ENCODE assay signal across 10 mouse cellular contexts in genomic region chr11:75534286-75535033, GRCm38 (mm10). TPM values are rescaled to one million over a fixed set of nuclear protein-coding genes. Genes with fewer than 3 reads are reported as not detected.
DNase-seq lines count a peak whose midpoint lies in the region; ATAC-seq and TF ChIP-seq lines count a peak whose summit lies in the region.
"Had no signal": no experiment of that assay in that cellular context is flagged by ENCODE, and none has a peak within 500 bp of the region (broad histone marks: within the 10 kb centered on the region; RNA-seq: fewer than 3 reads in every experiment).

No protein-coding gene starts in this region.

- H3K4me2 ChIP-seq in hindbrain, embryonic 11.5 days (replicated peaks; ENCODE audit: low read depth, low read length) = no peak overlapping the region

- no peaks in the 10 kb centered on the region for H3K36me3 ChIP-seq in hindbrain, embryonic 10.5 days
- no peaks in the 10 kb centered on the region for H3K36me3 ChIP-seq in hindbrain, embryonic 11.5 days (ENCODE audit: control insufficient read depth, insufficient read depth, low read length)
- H3K36me3 ChIP-seq in MEL (ENCODE audit: control insufficient read depth in 1 of 2, insufficient read depth in 2 of 2, low read length in 2 of 2) = peaks cover 0 to 39% of the 10 kb centered on the region in 2 experiments; a peak in 2 of 4 replicates

- 0 out of 2 replicates have a peak, but pooled peaks cover 8% of the 10 kb centered on the region for H3K27me3 ChIP-seq in hindbrain, embryonic 10.5 days (ENCODE audit: insufficient read depth, poor library complexity, severe bottlenecking)
- H3K27me3 ChIP-seq in hindbrain, embryonic 11.5 days (ENCODE audit: control insufficient read depth, insufficient read depth, low read length) = no peaks in the 10 kb centered on the region
- H3K27me3 ChIP-seq in MEL (ENCODE audit: control insufficient read depth in 1 of 2, insufficient read depth in 2 of 2, low read length in 2 of 2) = no peaks in the 10 kb centered on the region
- H3K27me3 ChIP-seq: Patski had no signal

- H3K4me1 ChIP-seq in hindbrain, embryonic 10.5 days (replicated peaks) = peaks cover 56% of the 10 kb centered on the region
- H3K4me1 ChIP-seq in hindbrain, embryonic 11.5 days (replicated peaks; ENCODE audit: control insufficient read depth, insufficient read depth, low read length) = peaks cover 7% of the 10 kb centered on the region
- H3K4me1 ChIP-seq in MEL (ENCODE audit: control insufficient read depth in 1 of 2, insufficient read depth in 2 of 2, low read length in 2 of 2) = peaks cover 9 to 52% of the 10 kb centered on the region in 2 experiments

- no peak for TF ChIP-seq CTCF in MEL (IDR thresholded peaks at IDR 0.05 in 2 of 3, conservative IDR thresholded peaks at IDR 0.05 in 1 of 3; ENCODE audit: control insufficient read depth in 1 of 3, insufficient read depth in 1 of 3, low read depth in 2 of 3, low read length in 3 of 3, poor library complexity in 1 of 3, severe bottlenecking in 1 of 3)

- H3K27ac ChIP-seq in hindbrain, embryonic 10.5 days = 0 out of 2 replicates have a peak overlapping the region, but pooled peaks have one; percentile 16
- no peak overlapping the region for H3K27ac ChIP-seq in hindbrain, embryonic 11.5 days (ENCODE audit: low read depth, low read length)
- peak overlapping the region; percentile 13; the same call in 1 of the 2 replicates for H3K27ac ChIP-seq in MEL (ENCODE audit: control insufficient read depth, low read depth, low read length)

- no peak overlapping the region for H3K9ac ChIP-seq in hindbrain, embryonic 11.5 days (ENCODE audit: low read depth, low read length)
- H3K9ac ChIP-seq in MEL (ENCODE audit: control insufficient read depth, low read depth, low read length, poor library complexity, severe bottlenecking) = 0 out of 2 replicates have a peak overlapping the region, but pooled peaks have one; percentile 6

- no peak for ATAC-seq in hindbrain, embryonic 11.5 days (ENCODE audit: low FRiP score)
- ATAC-seq: Patski had no signal

- TF ChIP-seq EP300 in MEL (IDR thresholded peaks at IDR 0.05; ENCODE audit: low read depth in 1 of 2, low read length in 2 of 2) = peak in 1 of 2 experiments; percentile 47; a peak in 1 of 4 replicates

- no peak for TF ChIP-seq POLR2A in MEL (IDR thresholded peaks at IDR 0.05; ENCODE audit: control insufficient read depth in 1 of 2, insufficient read depth in 1 of 2, low read depth in 1 of 2, low read length in 2 of 2, poor library complexity in 1 of 2)

- H3K9me3 ChIP-seq in hindbrain, embryonic 10.5 days = no peaks in the 10 kb centered on the region
- no peaks in the 10 kb centered on the region for H3K9me3 ChIP-seq in hindbrain, embryonic 11.5 days (ENCODE audit: control insufficient read depth, low read length)
- no peaks in the 10 kb centered on the region for H3K9me3 ChIP-seq in MEL (replicated peaks; ENCODE audit: insufficient read depth, low read length)

- no peak overlapping the region for H3K4me3 ChIP-seq in hindbrain, embryonic 10.5 days
- H3K4me3 ChIP-seq in hindbrain, embryonic 11.5 days (ENCODE audit: low read depth, low read length) = no peak overlapping the region
- H3K4me3 ChIP-seq in MEL (ENCODE audit: control insufficient read depth in 1 of 2, insufficient read depth in 1 of 2, low read depth in 2 of 2, low read length in 2 of 2) = no peak overlapping the region

- WGBS in hindbrain, embryonic 10.5 days = 61% methylated on average over 4 of the region's 4 CpGs
- WGBS in hindbrain, embryonic 11.5 days = 63% methylated on average over 4 of the region's 4 CpGs

- H3K79me2 ChIP-seq in MEL (ENCODE audit: control insufficient read depth, insufficient read depth, low read length, poor library complexity) = peaks cover 10% of the 10 kb centered on the region

- no peak for DNase-seq in hindbrain, embryonic 10.5 days (ENCODE audit: low spot score)
- DNase-seq in hindbrain, embryonic 11.5 days (ENCODE audit: low spot score) = no peak
- peak; percentile 41 for DNase-seq in MEL (ENCODE audit: low read depth, low spot score)
- DNase-seq in cerebellum, postnatal 10 days = peak; percentile 48 to 52
- peak; percentile 45 to 74 for DNase-seq in kidney, postnatal 25 days
- DNase-seq in natural killer cell, adult 2 months (ENCODE audit: low spot score in 2 of 2) = no peak
- DNase-seq in spleen, postnatal 10 days (ENCODE audit: low spot score in 2 of 2) = no peak
- no peak for DNase-seq in embryo, embryonic 10 days (ENCODE audit: low spot score)
- DNase-seq: gastrocnemius, postnatal 10 days had no signal

- TF ChIP-seq RAD21 in MEL (IDR thresholded peaks at IDR 0.05; ENCODE audit: low read depth, low read length) = no peak

TF ChIP-seq in MEL, 35 proteins besides CTCF, POLR2A, EP300 and RAD21:
- TF ChIP-seq MYB (IDR thresholded peaks at IDR 0.05; ENCODE audit: low read depth, low read length) (no peak), GATA1 (IDR thresholded peaks at IDR 0.05; ENCODE audit: low read depth, low read length) (0 out of 2 replicates have a peak, but pooled peaks have one; percentile 19), POLR2AphosphoS5 (IDR thresholded peaks at IDR 0.05; ENCODE audit: borderline replicate concordance, low read depth, low read length) (no peak), BHLHE40 (IDR thresholded peaks at IDR 0.05; ENCODE audit: borderline replicate concordance, low read depth, low read length) (0 out of 2 replicates have a peak, but pooled peaks have one; percentile 2), ZNF384 (IDR thresholded peaks at IDR 0.05; ENCODE audit: low read depth, low read length) (peak; percentile 94), SIN3A (IDR thresholded peaks at IDR 0.05; ENCODE audit: low read length) (0 out of 2 replicates have a peak, but pooled peaks have one; percentile 17)

RNA-seq across cellular contexts. Expression of gene Slc43a2, which starts 3.0 kb away (rescaled TPM):
- 5.2 and 7.1 TPM in 2 replicates for polyA plus RNA-seq in hindbrain, embryonic 10.5 days (2016; fragmentation: Nextera tagmentation; extraction: Ambion mirVana)
- polyA plus RNA-seq in hindbrain, embryonic 11.5 days (2014; fragmentation: Nextera tagmentation; extraction: Ambion mirVana) = 5.5 and 5.9 TPM in 2 replicates
- 4.9 and 5.9 TPM in 2 replicates for total RNA-seq in MEL (2012; rRNA removed)
- polyA plus RNA-seq in MEL (2012; ENCODE audit: insufficient read depth in 1 of 2, insufficient read length in 2 of 2, low read depth in 1 of 2, low replicate concordance in 2 of 2, missing spikeins in 1 of 2) = 1 to 10 TPM in 1 of 2 experiments, not detected in 1; 8.4 TPM

RNA-seq across cellular contexts. Expression of gene Scarf1, which starts 21.1 kb away (rescaled TPM):
- polyA plus RNA-seq in hindbrain, embryonic 10.5 days (2016; fragmentation: Nextera tagmentation; extraction: Ambion mirVana) = 4.9 and 6.4 TPM in 2 replicates
- polyA plus RNA-seq in hindbrain, embryonic 11.5 days (2014; fragmentation: Nextera tagmentation; extraction: Ambion mirVana) = 3.4 and 4.0 TPM in 2 replicates
- total RNA-seq in MEL (2012; rRNA removed) = 0.10 and 0.15 TPM in 2 replicates
- polyA plus RNA-seq in MEL (2012; ENCODE audit: insufficient read depth in 1 of 2, insufficient read length in 2 of 2, low read depth in 1 of 2, low replicate concordance in 2 of 2, missing spikeins in 1 of 2) = under 1 TPM in 1 of 2 experiments, not detected in 1; 0.28 TPM

RNA-seq across cellular contexts. Expression of gene Rilp, which starts 24.6 kb away (rescaled TPM):
- 0.35 and 0.65 TPM in 2 replicates for polyA plus RNA-seq in hindbrain, embryonic 10.5 days (2016; fragmentation: Nextera tagmentation; extraction: Ambion mirVana)
- 0.63 and 0.66 TPM in 2 replicates for polyA plus RNA-seq in hindbrain, embryonic 11.5 days (2014; fragmentation: Nextera tagmentation; extraction: Ambion mirVana)
- 0.16 and 0.19 TPM in 2 replicates for total RNA-seq in MEL (2012; rRNA removed)
- polyA plus RNA-seq in MEL (2012; ENCODE audit: insufficient read depth in 1 of 2, insufficient read length in 2 of 2, low read depth in 1 of 2, low replicate concordance in 2 of 2, missing spikeins in 1 of 2) = under 1 TPM in 1 of 2 experiments, not detected in 1; 0.65 TPM

RNA-seq across cellular contexts. Expression of gene Prpf8, which starts 47.8 kb away (rescaled TPM):
- polyA plus RNA-seq in hindbrain, embryonic 10.5 days (2016; fragmentation: Nextera tagmentation; extraction: Ambion mirVana) = 74.8 and 78.1 TPM in 2 replicates
- 86.6 and 89.6 TPM in 2 replicates for polyA plus RNA-seq in hindbrain, embryonic 11.5 days (2014; fragmentation: Nextera tagmentation; extraction: Ambion mirVana)
- total RNA-seq in MEL (2012; rRNA removed) = 214 and 234 TPM in 2 replicates
- polyA plus RNA-seq in MEL (2012; ENCODE audit: insufficient read depth in 1 of 2, insufficient read length in 2 of 2, low read depth in 1 of 2, low replicate concordance in 2 of 2, missing spikeins in 1 of 2) = 100 to 1,000 TPM; 276 to 644 TPM

RNA-seq across cellular contexts. Expression of gene Pitpna, which starts 53.4 kb away (rescaled TPM):
- 68.8 and 80.6 TPM in 2 replicates for polyA plus RNA-seq in hindbrain, embryonic 10.5 days (2016; fragmentation: Nextera tagmentation; extraction: Ambion mirVana)
- 96.2 and 99.5 TPM in 2 replicates for polyA plus RNA-seq in hindbrain, embryonic 11.5 days (2014; fragmentation: Nextera tagmentation; extraction: Ambion mirVana)
- total RNA-seq in MEL (2012; rRNA removed) = 67.8 and 73.1 TPM in 2 replicates
- 100 to 1,000 TPM; 194 to 709 TPM for polyA plus RNA-seq in MEL (2012; ENCODE audit: insufficient read depth in 1 of 2, insufficient read length in 2 of 2, low read depth in 1 of 2, low replicate concordance in 2 of 2, missing spikeins in 1 of 2)

Comparison
In these comparisons a context has a peak if more than half of its experiments do, and no peak if none do; other contexts are left out.
1. DNase-seq: peak in MEL (single experiment), cerebellum, postnatal 10 days (2 of 2) and kidney, postnatal 25 days (2 of 2); none in hindbrain, embryonic 10.5 days (single experiment), hindbrain, embryonic 11.5 days (single experiment), natural killer cell, adult 2 months (0 of 2), spleen, postnatal 10 days (0 of 2) and embryo, embryonic 10 days (single experiment).